Mouse (Mus musculus) hindbrain, postnatal 0 days (tissue): ENCODE measurements at regions not wholly inside any gene's neighbourhood (a gene's known extent, or its start where the extent isn't known, plus 50 kb on each side); places are given as distances from the start of the nearest gene placed in this dataset.

Experiments
- ATAC-seq: fragments of 200-750 bp; cut with Nextera tagmentation; 2 replicates; pipeline ENCODE4 v1.8.0; 2017; ENCODE audit warnings: mild to moderate bottlenecking, moderate TSS enrichment, moderate library complexity
- DNase-seq: peaks from one replicate; pipeline ENCODE4 v3.0.0-alpha.2; 2015; ENCODE audit warnings: low spot score
- H3K27ac ChIP-seq: fragments of 300-500 bp; sonication (generic); 2 replicates; pipeline ENCODE4 v1.5.1; 2014; ENCODE audit warnings: mild to moderate bottlenecking
- H3K27me3 ChIP-seq: fragments of 300-500 bp; sonication (generic); 2 replicates; pipeline ENCODE4 v1.6.1; 2014; ENCODE audit warnings: low read length, mixed read lengths; ENCODE audit not compliant: insufficient read depth
- H3K36me3 ChIP-seq: fragments of 300-500 bp; sonication (generic); 2 replicates; pipeline ENCODE4 v1.6.1; 2014; ENCODE audit warnings: low read length, mixed read lengths; ENCODE audit not compliant: insufficient read depth
- H3K4me1 ChIP-seq: fragments of 300-500 bp; sonication (generic); 2 replicates; pipeline ENCODE4 v1.6.1; 2014; ENCODE audit warnings: antibody characterized with exemption, low read length, mixed read lengths; ENCODE audit not compliant: insufficient read depth
- H3K4me2 ChIP-seq: fragments of 300-500 bp; sonication (generic); 2 replicates; pipeline ENCODE4 v1.6.1; 2014; ENCODE audit warnings: low read depth, mild to moderate bottlenecking, low read length, moderate library complexity, mixed read lengths
- H3K4me3 ChIP-seq: fragments of 300-500 bp; sonication (generic); 2 replicates; pipeline ENCODE4 v1.5.1; 2014; ENCODE audit warnings: low read length
- H3K9ac ChIP-seq: fragments of 300-500 bp; sonication (generic); replicated peaks from 2 replicates; pipeline ENCODE4 v1.6.1; 2014; ENCODE audit warnings: mild to moderate bottlenecking, low read length, moderate library complexity, mixed read lengths
- H3K9me3 ChIP-seq: fragments of 300-500 bp; sonication (generic); 2 replicates; pipeline ENCODE4 v1.6.1; 2016; ENCODE audit warnings: low read length, mixed read lengths
- CTCF ChIP-seq: IDR thresholded peaks from 2 replicates; pipeline ENCODE4 v1.5.1; 2016; ENCODE audit warnings: antibody characterized with exemption, control low read depth, low read depth
- WGBS: fragments of 180-500 bp; shearing (Covaris S2); extraction: QIAGEN DNeasy Blood & Tissue Kit; methylation state at CpG from one replicate; pipeline ENCODE4 v1.1.7; 2014; 5-methylcytosine and 5-hydroxymethylcytosine counted together

GRCm38 (mm10) chr8:88452501-88452847 is 68.7 kb upstream of the Nkd1 start:
- Histone ChIP-seq H3K36me3 (no peaks in the 10 kb centered on the region), H3K4me1 (peaks cover 40% of the 10 kb centered on the region), H3K27me3 (0 out of 2 replicates have a peak, but pooled peaks cover 7% of the 10 kb centered on the region), H3K9me3 (0 out of 2 replicates have a peak, but pooled peaks cover 3% of the 10 kb centered on the region), H3K4me3 (no peak overlapping the region), H3K4me2 (no peak overlapping the region), H3K9ac (no peak overlapping the region), H3K27ac (no peak overlapping the region; the same call in 1 of the 2 replicates)
- no peak for ATAC-seq
- no peak for DNase-seq
- TF ChIP-seq CTCF: no peak
- WGBS: 69% methylated on average over 6 of the region's 6 CpGs

DNA sequence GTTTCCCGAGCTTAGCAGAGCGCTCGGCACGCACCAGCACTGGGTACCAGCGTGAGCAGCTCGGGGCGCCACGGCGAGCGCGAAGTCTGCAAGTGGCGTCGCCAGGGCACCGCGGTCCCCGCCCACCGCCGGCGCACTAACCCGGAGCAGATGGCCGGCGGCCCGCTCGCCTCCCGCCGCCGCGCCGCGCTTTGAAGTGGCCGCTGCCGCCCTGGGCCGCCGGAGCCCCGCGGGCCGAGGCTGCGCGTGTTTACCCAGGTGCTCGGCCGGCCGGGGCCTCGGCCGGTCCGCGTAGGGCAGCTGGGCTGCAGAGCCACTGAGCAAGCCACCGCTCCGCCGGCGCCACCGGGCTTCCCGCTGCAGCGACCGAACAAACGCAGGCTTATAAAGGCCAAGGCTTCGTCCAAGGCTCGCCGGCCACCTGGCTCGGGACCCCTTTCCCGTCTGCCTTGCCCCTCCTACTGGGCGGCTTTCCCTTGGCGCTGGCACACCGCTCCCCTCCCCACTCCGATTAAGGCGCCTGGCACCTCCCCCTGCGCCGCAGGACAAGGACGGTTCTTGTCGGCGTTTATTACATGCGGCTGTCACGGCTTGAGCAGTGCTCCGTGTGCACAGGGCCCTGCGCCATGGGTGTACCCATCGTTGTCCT is 67.0 kb upstream of the Nkd1 start:
- Histone ChIP-seq H3K4me2 (peak overlapping the region; percentile 93), H3K36me3 (no peaks in the 10 kb centered on the region), H3K4me3 (peak overlapping the region; percentile 47), H3K27me3 (0 out of 2 replicates have a peak, but pooled peaks cover 7% of the 10 kb centered on the region), H3K9me3 (0 out of 2 replicates have a peak, but pooled peaks cover 3% of the 10 kb centered on the region), H3K4me1 (peaks cover 40% of the 10 kb centered on the region; the same call in 1 of the 2 replicates), H3K27ac (peak overlapping the region; percentile 84), H3K9ac (peak overlapping the region; percentile 52)
- DNase-seq: peak; percentile 84
- TF ChIP-seq CTCF: no peak
- peak; percentile 84 for ATAC-seq
- under 1% methylated on average over 59 of the region's 75 CpGs for WGBS

GRCm38 (mm10) chr8:88454906-88455305 is 66.2 kb upstream of the Nkd1 start:
- H3K27ac ChIP-seq: peak overlapping the region; percentile 84

GRCm38 (mm10) chr8:88455434-88456020 is 65.6 kb upstream of the Nkd1 start:
- Histone ChIP-seq H3K4me1 (peaks cover 32% of the 10 kb centered on the region; the same call in 1 of the 2 replicates), H3K4me2 (peak overlapping the region; percentile 93), H3K4me3 (no peak overlapping the region), H3K27ac (peak overlapping the region; percentile 84; the same call in 1 of the 2 replicates), H3K27me3 (0 out of 2 replicates have a peak, but pooled peaks cover 7% of the 10 kb centered on the region), H3K36me3 (no peaks in the 10 kb centered on the region), H3K9me3 (0 out of 2 replicates have a peak, but pooled peaks cover 3% of the 10 kb centered on the region), H3K9ac (no peak overlapping the region; the same call in 1 of the 2 replicates)
- WGBS: 11% methylated on average over 28 of the region's 28 CpGs
- DNase-seq (peak; percentile 31), ATAC-seq (no peak)
- no peak for TF ChIP-seq CTCF

More at GRCm38 (mm10) chr8:88454906-88455305, 66.2 kb upstream of the Nkd1 start:
- no peak overlapping the region for H3K4me3 ChIP-seq
- H3K4me2 ChIP-seq: peak overlapping the region; percentile 93
- 0 out of 2 replicates have a peak, but pooled peaks cover 3% of the 10 kb centered on the region for H3K9me3 ChIP-seq
- peaks cover 36% of the 10 kb centered on the region; the same call in 1 of the 2 replicates for H3K4me1 ChIP-seq
- TF ChIP-seq CTCF: no peak
- H3K36me3 ChIP-seq: no peaks in the 10 kb centered on the region
- WGBS: 1% methylated on average over 4 of the region's 4 CpGs
- H3K9ac ChIP-seq: peak overlapping the region; percentile 52; the same call in 1 of the 2 replicates
- ATAC-seq: no peak
- 0 out of 2 replicates have a peak, but pooled peaks cover 7% of the 10 kb centered on the region for H3K27me3 ChIP-seq
- DNase-seq: no peak

- no peak overlapping the region for H3K4me3 ChIP-seq
- peaks cover 14% of the 10 kb centered on the region; the same call in 1 of the 2 replicates for H3K4me1 ChIP-seq
- H3K27ac ChIP-seq: no peak overlapping the region
- H3K36me3 ChIP-seq: no peaks in the 10 kb centered on the region
- 0 out of 2 replicates have a peak, but pooled peaks cover 3% of the 10 kb centered on the region for H3K9me3 ChIP-seq
- H3K9ac ChIP-seq: no peak overlapping the region
- ATAC-seq (no peak), DNase-seq (no peak)
- WGBS: 92% methylated on average over 2 of the region's 2 CpGs
- H3K27me3 ChIP-seq: no peaks in the 10 kb centered on the region
- TF ChIP-seq CTCF: no peak
- no peak overlapping the region for H3K4me2 ChIP-seq
Observed at GRCm38 (mm10) chr8:88459197-88459596, 62.0 kb upstream of the Nkd1 start.

DNA sequence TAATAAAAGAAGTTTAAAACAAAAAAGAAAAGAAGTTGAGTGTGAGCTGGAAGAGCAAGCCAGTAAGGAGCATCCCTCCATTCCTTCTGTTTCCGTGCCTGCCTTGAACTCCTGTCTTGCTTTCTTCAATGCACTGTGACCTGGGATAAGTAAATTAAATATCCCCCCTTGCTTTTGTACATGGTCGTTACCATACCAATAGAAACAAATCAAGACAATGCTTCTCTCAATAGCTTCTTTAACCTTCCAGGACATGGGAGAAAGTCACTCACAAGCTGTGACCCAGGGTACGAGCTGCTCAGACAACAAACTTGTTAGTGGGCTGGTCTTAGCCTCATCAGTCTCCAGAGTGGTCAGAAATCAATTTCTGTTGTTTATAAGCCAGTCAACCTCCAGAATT is 53.4 kb upstream of the Nkd1 start:
- Histone ChIP-seq H3K9ac (no peak overlapping the region), H3K36me3 (no peaks in the 10 kb centered on the region), H3K4me2 (no peak overlapping the region), H3K4me1 (no peaks in the 10 kb centered on the region), H3K27ac (no peak overlapping the region), H3K4me3 (no peak overlapping the region), H3K27me3 (no peaks in the 10 kb centered on the region), H3K9me3 (no peaks in the 10 kb centered on the region)
- no peak for TF ChIP-seq CTCF
- DNase-seq (no peak), ATAC-seq (no peak)
- 73% methylated on average over 3 of the region's 3 CpGs for WGBS
